Mouse (Mus musculus): ENCODE results near the gene Cdk10. TPM values are rescaled to one million over a fixed set of nuclear protein-coding genes. Genes with fewer than 3 reads are reported as not detected.
A peak's percentile ranks its signal among the peaks of the same experiment; 100 is the strongest.
"Not testable (repeated sequence)": the region's sequence is repeated elsewhere in the genome, so short reads cannot be mapped to it uniquely, and the experiment has no call there.

Cdk10 gene
- polyA plus RNA-seq, 1 experiment from 2014 or later, result 36.8 TPM

DNA sequence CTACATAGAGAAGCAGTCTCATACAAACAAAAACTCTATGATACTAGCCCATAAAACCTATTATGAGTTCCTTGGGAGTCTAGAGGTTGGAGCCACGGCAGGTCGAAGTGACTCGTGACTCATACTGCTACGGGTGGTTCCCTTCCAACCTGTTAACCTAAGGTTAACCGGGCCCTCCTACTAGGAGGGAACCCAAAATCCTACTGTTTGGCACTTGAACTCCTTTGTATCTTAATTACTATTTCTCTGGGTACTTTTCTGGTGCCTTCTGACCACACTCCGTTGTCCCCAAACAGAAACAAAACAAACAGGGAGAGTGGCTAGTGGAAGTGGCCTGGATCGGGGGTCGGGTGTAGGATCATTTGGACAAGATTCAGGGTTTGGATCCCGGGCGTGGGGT, 12.8 kb upstream of the Cdk10 start:
- Histone ChIP-seq H3K9me3 (no peaks in the 10 kb centered on the region), H3K27ac (peak overlapping the region; percentile 87), H3K36me3 (replicated peaks) (peaks cover 42% of the 10 kb centered on the region), H3K27me3 (ENCODE audit: poor library complexity, severe bottlenecking) (no peaks in the 10 kb centered on the region), H3K4me1 (peaks cover 28% of the 10 kb centered on the region), H3K4me3 (peak overlapping the region; percentile 97)
- no peak for DNase-seq (ENCODE audit: extremely low spot score, low spot score)
- WGBS, result 52% methylated on average over 10 of the region's 10 CpGs

DNA sequence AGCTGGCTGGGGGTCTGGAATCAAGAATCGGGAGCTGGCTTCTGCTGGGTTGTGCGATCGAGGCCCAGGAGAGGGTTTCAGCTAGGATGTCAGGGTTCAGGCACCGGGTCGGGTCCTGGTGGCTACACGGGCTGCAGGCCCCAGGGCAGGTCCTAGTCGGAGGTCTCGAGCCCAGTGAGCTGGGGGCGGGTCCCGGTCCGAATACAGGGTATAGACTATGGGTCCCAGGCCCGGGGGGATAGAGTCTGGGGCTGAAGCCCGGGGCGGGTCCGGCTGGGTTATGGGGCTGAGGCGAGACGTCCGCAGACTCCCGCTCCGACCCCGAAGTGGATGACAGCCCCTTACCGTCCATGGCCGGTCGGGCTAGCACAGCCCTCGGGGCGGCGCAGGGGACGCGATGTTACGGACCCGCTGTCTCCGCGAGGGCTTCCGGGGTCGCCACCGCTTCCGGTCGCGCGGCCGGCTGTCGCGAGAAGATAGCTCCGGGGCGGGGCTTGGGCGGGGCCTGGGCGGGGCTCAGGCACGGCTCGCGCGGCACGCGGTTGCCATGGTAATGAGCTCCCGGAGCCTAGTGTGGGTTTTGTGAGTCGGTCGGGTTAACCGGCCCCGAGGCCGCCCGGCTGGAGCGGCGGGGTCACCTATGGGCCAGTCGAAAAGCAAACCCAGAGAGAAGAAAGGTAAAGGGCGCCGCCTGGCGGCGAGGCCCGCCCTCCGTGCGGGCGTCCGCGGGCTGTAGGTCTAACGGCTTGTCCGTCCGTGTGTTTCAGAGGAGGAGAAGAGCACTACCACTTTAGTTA, 12.1 kb upstream of the Cdk10 start, which contains the start of the genes Chmp1a and Spata33:
TSS of gene Chmp1a (minus strand) at position 443 of the 797 bp plus-strand sequence.
TSS of gene Spata33 (plus strand) at position 512 of the 797 bp plus-strand sequence.
- peak within 1 kb of the TSS; percentile 97 for H3K4me3 ChIP-seq
- no peaks in the 10 kb centered on the region for H3K27me3 ChIP-seq (ENCODE audit: poor library complexity, severe bottlenecking)
- no peaks in the 10 kb centered on the region for H3K9me3 ChIP-seq
- H3K4me1 ChIP-seq, result peaks cover 28% of the 10 kb centered on the region
- WGBS, result 1% methylated on average over 76 of the region's 76 CpGs
- H3K27ac ChIP-seq, result peak within 1 kb of the TSS; percentile 87
- peak; percentile 99 for DNase-seq (ENCODE audit: extremely low spot score, low spot score)
- peaks cover 35% of the 10 kb centered on the region for H3K36me3 ChIP-seq (replicated peaks)

DNA sequence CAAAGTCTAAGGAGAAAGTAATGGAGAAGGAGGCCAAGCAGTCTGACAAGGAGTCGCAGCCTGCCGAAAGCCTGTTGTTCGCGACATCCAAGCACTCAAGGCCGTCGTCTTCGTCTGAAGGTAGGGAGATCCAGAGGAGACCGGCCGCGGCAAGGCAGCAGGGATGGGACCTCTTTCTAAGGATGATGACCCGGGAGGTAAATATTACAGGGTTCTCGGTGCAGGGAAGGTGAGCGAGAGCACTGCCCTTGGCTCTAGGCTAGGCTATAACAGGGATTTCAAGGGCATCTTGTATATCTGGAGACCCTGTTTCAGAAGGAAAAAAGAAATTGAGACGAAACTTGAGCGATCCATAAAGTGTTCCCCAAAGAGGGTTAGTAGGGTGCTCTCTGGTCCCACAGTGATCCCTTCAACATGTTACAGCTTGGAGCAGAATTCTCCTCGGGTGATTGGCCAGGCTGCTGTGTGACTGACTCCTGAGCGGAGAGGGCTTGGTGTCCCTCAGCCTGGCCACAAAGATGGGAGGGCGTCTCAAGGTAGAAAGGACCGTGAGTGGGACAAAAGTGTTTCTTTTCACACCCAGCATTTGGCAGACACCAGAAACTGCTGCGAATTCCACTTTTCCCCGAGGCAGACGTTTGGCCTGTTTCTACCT, 11.4 kb upstream of the Cdk10 start:
- Histone ChIP-seq H3K9me3 (no peaks in the 10 kb centered on the region), H3K27me3 (ENCODE audit: poor library complexity, severe bottlenecking) (no peaks in the 10 kb centered on the region), H3K27ac (peak overlapping the region; percentile 87), H3K36me3 (replicated peaks) (peaks cover 28% of the 10 kb centered on the region), H3K4me3 (peak overlapping the region; percentile 97), H3K4me1 (peaks cover 28% of the 10 kb centered on the region)
- 26% methylated on average over 22 of the region's 22 CpGs for WGBS
- DNase-seq (ENCODE audit: extremely low spot score, low spot score), result no peak

DNA sequence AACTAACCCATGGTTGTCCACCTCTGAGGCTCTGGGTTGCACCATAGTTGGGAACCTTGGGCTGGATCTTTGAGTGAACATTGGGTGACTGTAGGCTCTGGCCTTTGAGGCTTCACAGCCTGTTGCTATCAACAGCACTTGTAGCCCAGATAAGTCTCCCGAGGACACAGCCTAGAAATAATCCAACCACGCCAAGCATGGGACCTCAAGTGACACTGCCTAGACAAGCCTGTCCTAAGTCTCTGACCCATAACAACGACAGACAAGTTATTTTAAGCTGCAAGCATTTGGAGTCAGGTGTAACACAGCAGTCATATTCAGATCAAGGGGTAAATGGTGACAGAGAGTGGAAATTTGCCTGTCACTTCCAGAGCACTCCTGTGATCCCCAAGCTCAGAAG, 9.2 kb upstream of the Cdk10 start:
- Histone ChIP-seq H3K4me1 (peaks cover 28% of the 10 kb centered on the region), H3K36me3 (replicated peaks) (peaks cover 6% of the 10 kb centered on the region; the same call in 1 of the 2 replicates), H3K27me3 (ENCODE audit: poor library complexity, severe bottlenecking) (no peaks in the 10 kb centered on the region), H3K9me3 (no peaks in the 10 kb centered on the region), H3K27ac (no peak overlapping the region), H3K4me3 (no peak overlapping the region)
- no peak for DNase-seq (ENCODE audit: extremely low spot score, low spot score)
- 82% methylated on average over 3 of the region's 3 CpGs for WGBS

GRCm38 (mm10) chr8:123220917-123221316, 3.7 kb upstream of the Cdk10 start:
- Histone ChIP-seq H3K36me3 (replicated peaks) (no peaks in the 10 kb centered on the region), H3K4me1 (peaks cover 18% of the 10 kb centered on the region), H3K9me3 (no peaks in the 10 kb centered on the region), H3K27me3 (ENCODE audit: poor library complexity, severe bottlenecking) (no peaks in the 10 kb centered on the region), H3K27ac (no peak overlapping the region), H3K4me3 (no peak overlapping the region)
- DNase-seq (ENCODE audit: extremely low spot score, low spot score), result no peak
- 93% methylated on average over 1 of the region's 1 CpGs for WGBS

DNA sequence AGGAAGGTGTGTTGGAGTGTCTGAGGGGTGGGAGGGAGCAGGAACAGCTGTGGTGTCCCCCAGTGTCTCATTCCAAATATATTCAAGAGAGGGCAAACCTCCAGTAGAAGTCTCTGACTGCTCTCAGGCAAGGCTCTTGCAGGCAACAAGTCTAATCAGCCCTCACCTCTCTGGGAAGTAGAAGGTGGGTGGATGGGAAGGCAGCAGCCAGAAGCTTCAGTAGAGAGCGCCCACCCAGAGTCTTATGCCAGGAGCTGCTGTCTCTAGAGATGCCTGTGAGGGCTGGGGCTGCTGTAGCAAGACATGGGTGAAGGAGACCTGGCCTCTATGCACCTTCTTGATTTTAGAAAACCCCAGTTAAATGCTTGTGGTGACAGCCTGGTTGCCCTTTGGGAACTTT, 3.8 kb downstream of the Cdk10 start:
- Histone ChIP-seq H3K27me3 (ENCODE audit: poor library complexity, severe bottlenecking) (peaks cover 14% of the 10 kb centered on the region), H3K4me1 (peaks cover 34% of the 10 kb centered on the region), H3K36me3 (replicated peaks) (peaks cover 46% of the 10 kb centered on the region), H3K27ac (no peak overlapping the region), H3K9me3 (no peaks in the 10 kb centered on the region), H3K4me3 (no peak overlapping the region)
- no peak for DNase-seq (ENCODE audit: extremely low spot score, low spot score)
- WGBS, result 100% methylated on average over 1 of the region's 1 CpGs

DNA sequence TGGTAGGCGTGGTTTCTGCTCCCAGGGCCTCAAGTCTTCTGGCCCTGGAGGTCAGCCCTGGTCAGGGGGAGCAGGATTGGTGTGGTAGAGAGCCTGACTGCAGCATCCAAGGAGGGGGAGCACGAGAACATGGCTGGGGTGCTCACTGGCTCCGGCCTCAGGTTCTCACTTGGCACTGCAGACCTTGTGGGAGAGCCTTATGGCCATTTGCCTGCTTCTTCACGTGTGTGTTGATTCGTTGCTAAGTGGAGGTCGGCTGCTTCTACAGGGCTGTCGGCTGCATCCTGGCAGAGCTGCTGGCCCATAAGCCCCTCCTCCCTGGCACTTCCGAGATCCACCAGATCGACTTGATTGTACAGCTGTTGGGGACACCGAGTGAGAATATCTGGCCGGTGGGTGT, 5.7 kb downstream of the Cdk10 start:
- H3K9me3 ChIP-seq; DNase-seq (ENCODE audit: extremely low spot score, low spot score); H3K4me3 ChIP-seq; H3K27ac ChIP-seq: not testable (repeated sequence)
- H3K27me3 ChIP-seq (ENCODE audit: poor library complexity, severe bottlenecking), result peaks cover 34% of the 10 kb centered on the region
- WGBS, result 90% methylated on average over 11 of the region's 11 CpGs
- H3K36me3 ChIP-seq (replicated peaks), result peaks cover 46% of the 10 kb centered on the region
- H3K4me1 ChIP-seq, result peaks cover 34% of the 10 kb centered on the region

GRCm38 (mm10) chr8:123231742-123232141, 7.1 kb downstream of the Cdk10 start:
- Histone ChIP-seq H3K27ac (no peak overlapping the region), H3K4me1 (peaks cover 41% of the 10 kb centered on the region), H3K36me3 (replicated peaks) (peaks cover 39% of the 10 kb centered on the region), H3K4me3 (no peak overlapping the region), H3K27me3 (ENCODE audit: poor library complexity, severe bottlenecking) (peaks cover 48% of the 10 kb centered on the region), H3K9me3 (no peaks in the 10 kb centered on the region)
- 61% methylated on average over 5 of the region's 5 CpGs for WGBS
- DNase-seq (ENCODE audit: extremely low spot score, low spot score), result no peak

- Histone ChIP-seq H3K27me3 (ENCODE audit: poor library complexity, severe bottlenecking) (peaks cover 55% of the 10 kb centered on the region), H3K36me3 (replicated peaks) (peaks cover 31% of the 10 kb centered on the region), H3K4me1 (peaks cover 47% of the 10 kb centered on the region), H3K4me3 (no peak overlapping the region), H3K27ac (no peak overlapping the region), H3K9me3 (no peaks in the 10 kb centered on the region)
- no peak for DNase-seq (ENCODE audit: extremely low spot score, low spot score)
- 49% methylated on average over 7 of the region's 7 CpGs for WGBS
Observed at GRCm38 (mm10) chr8:123232553-123232952, 7.9 kb downstream of the Cdk10 start.

GRCm38 (mm10) chr8:123233300-123233699, 8.7 kb downstream of the Cdk10 start:
- H3K9me3 ChIP-seq, result no peaks in the 10 kb centered on the region
- 64% methylated on average over 11 of the region's 13 CpGs for whole genome bisulfite sequencing
- H3K36me3 ChIP-seq (replicated peaks), result peaks cover 24% of the 10 kb centered on the region
- H3K4me3 ChIP-seq, result no peak overlapping the region
- H3K4me1 ChIP-seq, result peaks cover 47% of the 10 kb centered on the region
- no peak overlapping the region for H3K27ac ChIP-seq
- H3K27me3 ChIP-seq (ENCODE audit: poor library complexity, severe bottlenecking), result peaks cover 55% of the 10 kb centered on the region
- no peak for DNase-seq (ENCODE audit: extremely low spot score, low spot score)

DNA sequence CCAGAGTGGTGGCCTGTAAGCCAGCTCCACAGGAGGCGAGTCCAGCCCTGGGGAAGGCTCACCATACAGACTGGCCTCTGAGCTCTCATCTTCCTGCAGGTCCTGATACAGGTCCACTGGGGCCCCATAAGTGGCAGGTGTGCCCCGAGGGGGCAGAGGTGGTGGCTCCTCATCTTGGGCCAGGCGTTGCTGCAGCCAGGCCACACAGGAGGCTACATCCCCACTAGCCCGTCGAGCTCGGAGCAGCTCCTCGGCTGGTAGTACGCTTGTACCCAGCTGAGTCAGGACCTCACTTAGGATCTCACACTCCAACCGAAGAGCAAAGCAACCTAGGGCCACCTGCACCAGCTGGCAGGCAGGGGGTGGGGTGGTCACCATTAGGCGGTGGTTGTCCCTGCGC, 9.1 kb downstream of the Cdk10 start:
- no peak for DNase-seq (ENCODE audit: extremely low spot score, low spot score)
- Histone ChIP-seq H3K4me3 (no peak overlapping the region), H3K36me3 (replicated peaks) (peaks cover 19% of the 10 kb centered on the region), H3K27ac (no peak overlapping the region), H3K9me3 (no peaks in the 10 kb centered on the region), H3K4me1 (peaks cover 47% of the 10 kb centered on the region), H3K27me3 (ENCODE audit: poor library complexity, severe bottlenecking) (peaks cover 55% of the 10 kb centered on the region)
- WGBS, result 89% methylated on average over 11 of the region's 11 CpGs

DNA sequence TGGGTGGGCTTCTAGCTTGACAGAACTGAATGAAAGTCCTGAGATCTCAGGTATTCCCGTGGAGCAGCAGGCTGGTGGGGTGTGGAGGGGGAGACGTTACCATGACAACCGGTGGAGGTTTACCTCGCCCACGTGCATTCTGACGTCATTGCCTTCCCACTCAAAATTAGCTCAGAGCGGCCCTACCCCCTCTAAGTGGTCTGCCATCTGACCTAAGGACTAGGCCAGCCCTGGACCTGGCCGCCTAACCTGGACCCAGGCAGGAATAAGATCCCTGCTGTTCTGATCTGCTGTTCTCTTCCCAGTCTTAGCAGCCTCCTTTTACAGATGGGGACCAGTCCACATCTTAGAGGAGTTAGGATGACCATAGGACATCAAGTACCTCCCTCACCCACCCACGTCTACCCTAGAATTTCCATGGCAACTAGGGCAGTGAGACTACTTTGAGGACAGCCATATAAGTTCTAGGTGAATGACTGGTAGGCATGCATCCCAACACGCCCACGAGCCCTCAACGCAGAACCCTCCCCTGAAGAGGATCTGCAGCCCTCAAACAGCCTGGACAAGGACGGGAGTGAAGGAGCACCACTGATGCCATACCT, 10.4 kb downstream of the Cdk10 start:
- peaks cover 47% of the 10 kb centered on the region for H3K4me1 ChIP-seq
- no peak overlapping the region for H3K27ac ChIP-seq
- peaks cover 8% of the 10 kb centered on the region for H3K36me3 ChIP-seq (replicated peaks)
- 36% methylated on average over 13 of the region's 13 CpGs for WGBS
- DNase-seq (ENCODE audit: extremely low spot score, low spot score), result peak; percentile 29
- no peaks in the 10 kb centered on the region for H3K9me3 ChIP-seq
- peaks cover 55% of the 10 kb centered on the region for H3K27me3 ChIP-seq (ENCODE audit: poor library complexity, severe bottlenecking)
- peak overlapping the region; percentile 61 for H3K4me3 ChIP-seq
